Mouse (Mus musculus) adrenal gland, adult 2 months (tissue): ENCODE results near the gene Enah. TPM values are rescaled to one million over a fixed set of nuclear protein-coding genes. Genes with fewer than 3 reads are reported as not detected.

Experiments used
- DNase-seq: peaks from one replicate; pipeline ENCODE4 v3.0.0; 2021
- long read RNA-seq: library from polyadenylated mRNA; stranded (forward); transcript quantifications from one replicate; pipeline ENCODE4 v2.0.0, GENCODE M21; 2021
- polyA plus RNA-seq: library from polyadenylated mRNA; depleted of rRNA; stranded (reverse); fragments of >200 nt; gene quantifications from 2 replicates; pipeline ENCODE4 v1.2.3, GENCODE M21; 2012; rRNA removed
- total RNA-seq, 2 experiments: library from RNA; stranded (reverse); gene quantifications; 2 replicates each; pipeline ENCODE4 v1.2.3; 2021

The Enah gene
- total RNA-seq: 10 to 100 TPM; 64.5 to 69.0 TPM
- 17.3 and 21.9 TPM in 2 replicates for polyA plus RNA-seq
- long read RNA-seq, full-length matches to known transcripts: 4 of 9 reads
- long read RNA-seq, partial matches to known transcripts: 0 of 9 reads
- long read RNA-seq, other reads (novel, unspliced or antisense): 5 of 9 reads

- DNase-seq: peak; percentile 84
These were observed at the start of gene Enah for GRCm38 (mm10) chr1:182019926-182020801. Gene Enah, minus strand, starts transcription at chr1:182019990.

- peak; percentile 37 for DNase-seq
These were observed 48.3 kb upstream of the Enah start for GRCm38 (mm10) chr1:182068136-182068535.

- DNase-seq: peak; percentile 61
These were observed 47.0 kb upstream of the Enah start for GRCm38 (mm10) chr1:182066527-182067465.

GRCm38 (mm10) chr1:182063716-182064115, 43.9 kb upstream of the Enah start:
- DNase-seq: no peak

GRCm38 (mm10) chr1:182062801-182063200, 43.0 kb upstream of the Enah start:
- no peak for DNase-seq

- DNase-seq: no peak
These were observed 41.4 kb upstream of the Enah start for GRCm38 (mm10) chr1:182061203-182061602.

GRCm38 (mm10) chr1:182059806-182060205, 40.0 kb upstream of the Enah start:
- peak; percentile 48 for DNase-seq

GRCm38 (mm10) chr1:182057998-182058397, 38.2 kb upstream of the Enah start:
- DNase-seq: no peak

GRCm38 (mm10) chr1:182055122-182055521, 35.3 kb upstream of the Enah start:
- peak; percentile 62 for DNase-seq

- no peak for DNase-seq
These were observed 34.9 kb upstream of the Enah start for GRCm38 (mm10) chr1:182054651-182055050.

- DNase-seq: no peak
These were observed 33.2 kb upstream of the Enah start for GRCm38 (mm10) chr1:182052973-182053372.

- DNase-seq: no peak
These were observed 32.6 kb upstream of the Enah start for GRCm38 (mm10) chr1:182052385-182052784.

- DNase-seq: no peak
These were observed 30.0 kb upstream of the Enah start for GRCm38 (mm10) chr1:182049813-182050212.

GRCm38 (mm10) chr1:182048101-182048500, 28.3 kb upstream of the Enah start:
- no peak for DNase-seq

GRCm38 (mm10) chr1:182047016-182047690, 27.4 kb upstream of the Enah start:
- DNase-seq: no peak

GRCm38 (mm10) chr1:182045208-182045607, 25.4 kb upstream of the Enah start:
- no peak for DNase-seq

GRCm38 (mm10) chr1:182040538-182040937, 20.7 kb upstream of the Enah start:
- DNase-seq: no peak

GRCm38 (mm10) chr1:182031757-182032156, 12.0 kb upstream of the Enah start:
- no peak for DNase-seq

GRCm38 (mm10) chr1:182031066-182031465, 11.3 kb upstream of the Enah start:
- DNase-seq: no peak

GRCm38 (mm10) chr1:182029989-182030649, 10.3 kb upstream of the Enah start:
- no peak for DNase-seq
